Mouse (Mus musculus): ENCODE measurements around the gene Gse1.

DNA sequence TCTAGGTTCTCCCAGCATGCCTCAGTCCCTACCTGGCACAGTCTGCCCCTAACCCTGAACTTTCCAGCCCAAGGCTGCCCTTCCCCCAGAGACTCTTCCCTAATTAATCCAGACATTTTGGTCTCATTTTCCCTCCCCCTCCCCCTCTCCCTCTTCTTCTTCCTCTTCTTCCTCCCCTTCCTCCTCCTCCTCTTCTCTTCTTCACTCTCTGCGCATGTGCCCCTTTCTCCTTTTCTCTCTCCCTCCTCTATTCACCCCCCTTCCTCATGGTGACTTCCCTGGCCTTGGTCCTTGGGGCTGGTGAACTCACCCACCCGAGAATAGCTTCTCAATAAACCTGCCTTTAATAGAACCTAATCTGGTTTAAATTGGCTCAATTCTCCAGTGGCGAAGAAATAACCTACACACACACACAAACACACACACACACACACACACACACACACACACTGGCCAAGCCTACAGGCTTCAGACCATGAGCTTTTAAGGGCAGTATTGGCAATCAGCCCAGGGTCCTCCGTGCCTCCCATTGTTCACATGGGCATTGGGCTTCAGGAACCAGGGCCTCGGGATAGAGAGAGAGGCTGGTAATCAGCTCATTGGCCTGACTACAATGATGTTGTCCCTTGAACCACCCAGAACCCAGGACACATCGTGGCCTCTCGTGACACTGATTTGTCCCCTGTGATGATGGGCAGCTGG lies 114.7 kb downstream of the Gse1 start:
- no peak for TF ChIP-seq CTCF (IDR thresholded peaks at IDR 0.05; ENCODE audit: extremely low read depth, insufficient read length, insufficient replicate concordance, low read depth, low read length)
- no peak for TF ChIP-seq POLR2A (IDR thresholded peaks at IDR 0.05; ENCODE audit: low read depth, low read length)
